Mouse (Mus musculus) olfactory bulb, adult 2 months (tissue): ENCODE measurements around the gene Gcnt3. TPM values are rescaled to one million over a fixed set of nuclear protein-coding genes. Genes with fewer than 3 reads are reported as not detected.
A peak's percentile ranks its signal among the peaks of the same experiment; 100 is the strongest.

Experiments used
- H3K27ac ChIP-seq: fragments of 200-500 bp; 2 replicates; pipeline ENCODE4 v1.5.1; 2012; ENCODE audit warnings: low read depth, low read length; ENCODE audit not compliant: insufficient read depth
- H3K4me1 ChIP-seq: fragments of 200-500 bp; 2 replicates; pipeline ENCODE4 v1.6.1; 2012; ENCODE audit warnings: low read length; ENCODE audit not compliant: control insufficient read depth, insufficient read depth
- H3K4me3 ChIP-seq: fragments of 200-500 bp; 2 replicates; pipeline ENCODE4 v1.5.1; 2012; ENCODE audit warnings: mild to moderate bottlenecking, low read depth, low read length, moderate library complexity; ENCODE audit not compliant: insufficient read depth
- CTCF ChIP-seq: fragments of 200-500 bp; IDR thresholded peaks from 2 replicates; pipeline ENCODE4 v1.5.1; 2012; ENCODE audit warnings: low read depth, mild to moderate bottlenecking, low read length, moderate library complexity; ENCODE audit not compliant: insufficient read depth
- POLR2A ChIP-seq: fragments of 200-500 bp; IDR thresholded peaks from 2 replicates; pipeline ENCODE4 v1.6.1; 2012; ENCODE audit warnings: mild to moderate bottlenecking, low read depth, low read length, moderate library complexity; ENCODE audit not compliant: insufficient read depth
- WGBS: fragments of 180-500 bp; shearing (Covaris S2); methylation state at CpG from one replicate; pipeline ENCODE4 v1.1.7; 2018; 5-methylcytosine and 5-hydroxymethylcytosine counted together
- polyA plus RNA-seq: library from polyadenylated mRNA; stranded (reverse); fragments of >200 nt; gene quantifications from 2 replicates; pipeline ENCODE4 v1.2.4, GENCODE M21; 2012; ENCODE audit warnings: low replicate concordance; ENCODE audit not compliant: missing spikeins, insufficient read depth, insufficient read length

Gcnt3 gene
- polyA plus RNA-seq, 1 experiment, result not detected

GRCm38 (mm10) chr9:70012408-70012901 is 25.4 kb downstream of the Gcnt3 start, which contains the start of gene Gtf2a2:
Gtf2a2 (plus strand) TSS chr9:70012550.
- H3K27ac ChIP-seq, result peak within 1 kb of the TSS; percentile 91
- no peaks in the 10 kb centered on the region for H3K4me1 ChIP-seq
- TF ChIP-seq CTCF, result no peak
- TF ChIP-seq POLR2A, result peak; percentile 95
- WGBS, result under 1% methylated on average over 57 of the region's 57 CpGs
- peak within 1 kb of the TSS; percentile 100 for H3K4me3 ChIP-seq

GRCm38 (mm10) chr9:70011537-70012407 is 26.1 kb downstream of the Gcnt3 start:
- peak overlapping the region; percentile 33; the same call in 1 of the 2 replicates for H3K27ac ChIP-seq
- WGBS, result 56% methylated on average over 14 of the region's 14 CpGs
- H3K4me3 ChIP-seq, result peak overlapping the region; percentile 100
- TF ChIP-seq POLR2A (no peak), CTCF (no peak)
- no peaks in the 10 kb centered on the region for H3K4me1 ChIP-seq

GRCm38 (mm10) chr9:70010781-70011473 is 27.0 kb downstream of the Gcnt3 start:
- no peak overlapping the region for H3K27ac ChIP-seq
- TF ChIP-seq CTCF (no peak), POLR2A (no peak)
- 94% methylated on average over 5 of the region's 5 CpGs for WGBS

DNA sequence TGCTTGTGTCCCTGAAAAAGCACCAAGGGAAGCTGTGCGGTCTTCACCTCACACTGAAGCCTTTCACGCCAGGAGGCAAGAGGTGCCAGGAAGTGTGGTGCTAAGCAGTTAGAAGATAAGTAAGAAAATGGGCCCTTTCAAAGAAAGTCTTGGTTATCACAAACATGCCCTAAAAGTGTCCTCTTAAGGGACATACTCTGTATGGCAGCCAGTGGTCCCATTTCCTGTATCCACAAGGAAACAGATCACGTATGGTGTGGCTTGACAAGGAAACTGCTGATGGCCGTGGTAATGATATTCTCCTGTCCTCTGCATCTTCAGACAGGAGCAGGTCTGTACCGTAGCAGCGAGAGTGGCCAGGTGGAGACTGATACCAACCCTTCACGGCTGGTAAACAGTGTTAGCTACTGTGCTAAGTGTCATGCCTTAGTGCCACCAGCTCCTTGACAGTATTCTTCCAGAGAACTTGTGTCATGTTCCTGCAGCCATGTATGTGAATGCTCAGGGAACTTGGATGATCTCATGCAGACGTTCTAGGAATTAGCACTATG is 28.1 kb downstream of the Gcnt3 start:
- Histone ChIP-seq H3K4me1 (no peaks in the 10 kb centered on the region), H3K27ac (no peak overlapping the region), H3K4me3 (no peak overlapping the region)
- TF ChIP-seq POLR2A (no peak), CTCF (no peak)
- 89% methylated on average over 8 of the region's 8 CpGs for WGBS

More at GRCm38 (mm10) chr9:70010781-70011473, 27.0 kb downstream of the Gcnt3 start:
- Histone ChIP-seq H3K4me3 (no peak overlapping the region), H3K4me1 (no peaks in the 10 kb centered on the region)

- Histone ChIP-seq H3K4me1 (peaks cover 2% of the 10 kb centered on the region; the same call in 1 of the 2 replicates), H3K4me3 (no peak overlapping the region), H3K27ac (no peak overlapping the region)
- 89% methylated on average over 14 of the region's 14 CpGs for WGBS
- TF ChIP-seq CTCF, result no peak
- TF ChIP-seq POLR2A, result no peak
Observed at GRCm38 (mm10) chr9:70007506-70008248, 30.2 kb downstream of the Gcnt3 start.

- TF ChIP-seq POLR2A, result no peak
- TF ChIP-seq CTCF, result no peak
- Histone ChIP-seq H3K27ac (no peak overlapping the region), H3K4me3 (no peak overlapping the region), H3K4me1 (peaks cover 2% of the 10 kb centered on the region; the same call in 1 of the 2 replicates)
- 84% methylated on average over 5 of the region's 5 CpGs for WGBS
Observed at GRCm38 (mm10) chr9:70006984-70007383, 30.9 kb downstream of the Gcnt3 start.

DNA sequence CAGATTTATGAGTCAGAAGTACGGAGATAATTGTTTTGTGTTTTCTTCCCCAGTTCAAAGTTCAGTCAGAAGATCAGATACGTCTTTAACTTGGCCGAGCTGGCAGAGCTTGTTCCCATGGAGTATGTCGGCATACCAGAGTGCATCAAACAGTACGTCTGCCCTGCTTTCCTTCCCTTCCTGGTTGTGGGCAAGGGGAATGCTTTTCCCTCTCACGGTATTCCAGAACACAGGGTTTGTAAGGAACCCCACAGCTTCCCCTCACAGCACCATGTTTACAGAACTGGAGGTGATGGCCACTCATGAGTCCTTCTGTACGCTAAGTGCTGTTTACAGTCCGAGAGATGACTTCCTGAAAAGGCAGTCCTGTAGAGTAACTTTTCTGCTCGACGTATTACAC is 34.4 kb downstream of the Gcnt3 start:
- no peak for TF ChIP-seq POLR2A
- no peak for TF ChIP-seq CTCF
- H3K4me1 ChIP-seq, result peaks cover 2% of the 10 kb centered on the region; the same call in 1 of the 2 replicates
- H3K27ac ChIP-seq, result no peak overlapping the region
- H3K4me3 ChIP-seq, result no peak overlapping the region
- 94% methylated on average over 10 of the region's 10 CpGs for WGBS

DNA sequence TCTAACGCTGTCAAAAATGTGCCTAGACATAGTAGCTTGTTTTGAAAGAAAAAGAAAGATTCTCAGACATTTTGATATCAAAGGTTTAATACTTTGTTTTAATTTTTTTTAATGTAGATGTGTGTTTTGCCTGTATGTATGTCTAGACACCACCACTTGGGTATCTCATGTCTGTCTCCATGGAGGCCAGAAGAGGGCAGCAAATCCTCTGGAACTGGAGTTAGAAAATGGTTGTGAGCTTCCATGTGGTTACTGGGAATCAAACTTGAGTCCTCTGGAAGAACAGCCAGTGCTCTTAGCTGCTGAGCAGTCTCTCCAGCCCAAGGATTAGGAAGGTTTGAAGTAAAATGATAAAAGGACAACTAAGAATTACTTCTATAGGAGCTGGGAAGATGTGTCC is 38.6 kb downstream of the Gcnt3 start:
- peaks cover 4% of the 10 kb centered on the region; the same call in 1 of the 2 replicates for H3K4me1 ChIP-seq
- 83% methylated on average over 1 of the region's 1 CpGs for WGBS
- no peak overlapping the region for H3K4me3 ChIP-seq
- no peak for TF ChIP-seq CTCF
- no peak for TF ChIP-seq POLR2A
- no peak overlapping the region for H3K27ac ChIP-seq
